Mouse (Mus musculus): ENCODE measurements around the gene Lce1a1. TPM values are rescaled to one million over a fixed set of nuclear protein-coding genes. Genes with fewer than 3 reads are reported as not detected.
"Not testable (repeated sequence)": the region's sequence is repeated elsewhere in the genome, so short reads cannot be mapped to it uniquely, and the experiment has no call there.

The Lce1a1 gene
- polyA plus RNA-seq (2015; fragmentation: Nextera tagmentation; extraction: Ambion mirVana) = 0.31 TPM in 1 of 2 replicates, not detected in the other

DNA sequence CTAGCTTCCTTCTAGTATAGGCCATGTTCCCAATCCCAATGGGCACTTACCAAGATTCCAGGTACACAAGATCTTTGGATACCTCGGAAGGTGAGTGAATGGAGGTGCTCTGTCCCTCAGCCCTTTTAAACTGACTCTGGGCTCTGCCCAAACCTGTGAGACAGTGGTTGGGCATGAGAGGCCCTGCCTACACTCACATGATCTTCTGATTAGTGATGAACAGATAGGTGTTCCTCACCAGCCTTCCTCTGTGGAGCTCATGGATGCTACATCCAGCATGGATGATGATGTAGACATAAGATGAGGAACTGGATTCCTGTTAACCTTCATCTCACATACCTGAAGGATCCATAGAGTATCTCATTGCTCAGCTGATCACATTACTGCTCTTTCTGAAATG, at the start of gene Lce1a1:
Gene Lce1a1 (minus strand): TSS at position 101 of the 400 bp plus-strand sequence.
- Histone ChIP-seq H3K9me3 (ENCODE audit: control insufficient read depth, low read length) (no peaks in the 10 kb centered on the region), H3K4me2 (ENCODE audit: low read depth, low read length) (no peak within 1 kb of the TSS), H3K4me3 (ENCODE audit: low read length) (no peak within 1 kb of the TSS), H3K36me3 (ENCODE audit: control insufficient read depth, insufficient read depth, low read length) (no peaks in the 10 kb centered on the region), H3K9ac (ENCODE audit: low read length) (no peak within 1 kb of the TSS), H3K27me3 (ENCODE audit: control insufficient read depth, insufficient read depth, low read depth, low read length) (no peaks in the 10 kb centered on the region), H3K4me1 (replicated peaks; ENCODE audit: control insufficient read depth, insufficient read depth, low read length) (no peaks in the 10 kb centered on the region), H3K27ac (ENCODE audit: low read length) (no peak within 1 kb of the TSS)
- no peak for ATAC-seq (ENCODE audit: low read depth)
- WGBS = 73% methylated on average over 1 of the region's 1 CpGs

DNA sequence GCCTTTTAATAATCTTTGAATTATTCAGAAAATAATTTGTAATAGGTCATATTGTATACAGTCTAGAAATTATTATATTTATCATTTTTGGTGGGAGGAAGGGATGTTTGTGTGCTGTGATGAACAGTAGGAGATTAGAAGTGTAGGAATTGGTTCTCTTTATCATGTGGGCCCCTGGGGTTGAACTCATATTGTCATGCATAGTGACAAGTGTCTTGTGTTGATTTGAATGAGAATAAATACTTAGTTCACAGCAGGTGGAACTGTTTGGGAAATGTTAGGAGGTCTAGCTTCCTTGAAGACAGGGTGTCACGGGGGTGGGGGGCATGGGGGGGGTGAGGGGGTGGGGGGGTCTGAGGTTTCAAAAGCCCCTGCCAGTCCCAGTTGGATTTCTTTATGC, 46.5 kb upstream of the Lce1a1 start:
- Histone ChIP-seq H3K36me3 (ENCODE audit: control insufficient read depth, insufficient read depth, low read length) (no peaks in the 10 kb centered on the region), H3K4me1 (replicated peaks; ENCODE audit: control insufficient read depth, insufficient read depth, low read length) (no peaks in the 10 kb centered on the region), H3K27me3 (ENCODE audit: control insufficient read depth, insufficient read depth, low read depth, low read length) (no peaks in the 10 kb centered on the region), H3K4me3 (ENCODE audit: low read length) (no peak overlapping the region), H3K9me3 (ENCODE audit: control insufficient read depth, low read length) (no peaks in the 10 kb centered on the region), H3K27ac (ENCODE audit: low read length) (no peak overlapping the region), H3K4me2 (ENCODE audit: low read depth, low read length) (no peak overlapping the region), H3K9ac (ENCODE audit: low read length) (no peak overlapping the region)
- WGBS = 0% methylated on average over 1 of the region's 1 CpGs
- no peak for ATAC-seq (ENCODE audit: low read depth)

DNA sequence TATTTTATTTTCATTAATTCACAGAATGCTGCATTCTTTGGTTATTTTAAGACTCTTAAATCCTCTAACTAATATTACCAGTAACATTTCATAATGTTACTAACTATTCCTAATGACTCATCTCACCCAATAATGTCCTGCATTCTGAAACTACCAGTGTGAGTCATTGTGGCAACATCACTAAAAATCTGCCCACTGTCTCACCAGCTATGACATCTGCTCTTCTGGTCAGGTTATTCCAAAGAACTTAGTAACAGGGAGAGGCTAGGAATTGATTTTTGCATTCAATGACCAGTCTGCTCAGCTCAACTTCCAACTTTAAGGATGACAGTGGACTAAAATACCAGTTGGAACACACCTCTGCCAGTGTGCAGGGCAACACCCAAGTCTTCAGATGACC, 43.6 kb upstream of the Lce1a1 start:
- H3K4me1 ChIP-seq (replicated peaks; ENCODE audit: control insufficient read depth, insufficient read depth, low read length) = no peaks in the 10 kb centered on the region
- H3K4me3 ChIP-seq (ENCODE audit: low read length) = no peak overlapping the region
- H3K9ac ChIP-seq (ENCODE audit: low read length) = no peak overlapping the region
- no peak overlapping the region for H3K27ac ChIP-seq (ENCODE audit: low read length)
- H3K4me2 ChIP-seq (ENCODE audit: low read depth, low read length) = no peak overlapping the region
- ATAC-seq (ENCODE audit: low read depth) = no peak
- no peaks in the 10 kb centered on the region for H3K9me3 ChIP-seq (ENCODE audit: control insufficient read depth, low read length)
- H3K36me3 ChIP-seq (ENCODE audit: control insufficient read depth, insufficient read depth, low read length) = no peaks in the 10 kb centered on the region
- no peaks in the 10 kb centered on the region for H3K27me3 ChIP-seq (ENCODE audit: control insufficient read depth, insufficient read depth, low read depth, low read length)

DNA sequence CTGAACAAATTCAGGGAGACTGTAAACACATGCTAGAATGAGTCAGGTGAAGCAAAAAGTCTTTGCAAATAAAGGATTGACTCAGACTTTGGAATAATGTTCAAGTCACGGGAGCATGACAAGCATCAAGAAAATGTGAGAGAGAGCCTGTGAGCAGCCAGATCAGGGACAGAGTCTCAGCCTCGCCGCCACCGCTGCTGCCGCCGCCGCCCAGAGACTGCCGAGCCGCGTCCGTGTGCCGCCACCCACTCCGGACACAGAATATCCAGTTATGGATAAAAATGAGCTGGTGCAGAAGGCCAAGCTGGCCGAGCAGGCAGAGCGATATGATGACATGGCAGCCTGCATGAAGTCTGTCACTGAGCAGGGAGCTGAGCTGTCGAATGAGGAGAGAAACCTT, 41.0 kb upstream of the Lce1a1 start:
- H3K4me1 ChIP-seq (replicated peaks; ENCODE audit: control insufficient read depth, insufficient read depth, low read length); H3K36me3 ChIP-seq (ENCODE audit: control insufficient read depth, insufficient read depth, low read length); H3K9ac ChIP-seq (ENCODE audit: low read length); H3K27me3 ChIP-seq (ENCODE audit: control insufficient read depth, insufficient read depth, low read depth, low read length); H3K9me3 ChIP-seq (ENCODE audit: control insufficient read depth, low read length); H3K27ac ChIP-seq (ENCODE audit: low read length); H3K4me3 ChIP-seq (ENCODE audit: low read length); ATAC-seq (ENCODE audit: low read depth); H3K4me2 ChIP-seq (ENCODE audit: low read depth, low read length): not testable (repeated sequence)
- 59% methylated on average over 16 of the region's 16 CpGs for WGBS

DNA sequence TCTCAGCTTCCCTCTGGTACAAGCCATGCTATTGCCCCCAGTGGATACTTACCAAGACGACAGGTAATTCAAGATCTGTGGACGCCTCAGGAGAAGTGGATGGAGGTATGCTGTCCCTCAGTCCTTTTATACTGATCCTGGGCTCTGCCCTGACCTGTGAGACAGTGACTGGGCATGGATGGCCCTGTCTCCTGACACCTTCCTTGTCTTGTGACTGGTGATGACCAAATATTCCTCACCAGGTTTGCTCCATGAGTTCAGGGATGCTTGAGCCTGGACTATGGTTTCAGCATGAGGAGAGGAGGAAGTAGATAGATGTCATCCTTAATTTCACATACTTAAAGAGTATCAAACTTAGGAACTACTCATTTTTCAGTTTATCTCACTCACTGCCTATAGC, 39.0 kb upstream of the Lce1a1 start, which contains the start of gene Lce1d:
Gene Lce1d (minus strand): TSS at position 101 of the 400 bp plus-strand sequence.
- Histone ChIP-seq H3K27me3 (ENCODE audit: control insufficient read depth, insufficient read depth, low read depth, low read length) (no peaks in the 10 kb centered on the region), H3K4me3 (ENCODE audit: low read length) (no peak within 1 kb of the TSS), H3K9me3 (ENCODE audit: control insufficient read depth, low read length) (no peaks in the 10 kb centered on the region), H3K9ac (ENCODE audit: low read length) (no peak within 1 kb of the TSS), H3K36me3 (ENCODE audit: control insufficient read depth, insufficient read depth, low read length) (no peaks in the 10 kb centered on the region), H3K27ac (ENCODE audit: low read length) (no peak within 1 kb of the TSS), H3K4me2 (ENCODE audit: low read depth, low read length) (no peak within 1 kb of the TSS), H3K4me1 (replicated peaks; ENCODE audit: control insufficient read depth, insufficient read depth, low read length) (no peaks in the 10 kb centered on the region)
- ATAC-seq (ENCODE audit: low read depth) = no peak
- WGBS = 42% methylated on average over 2 of the region's 2 CpGs

DNA sequence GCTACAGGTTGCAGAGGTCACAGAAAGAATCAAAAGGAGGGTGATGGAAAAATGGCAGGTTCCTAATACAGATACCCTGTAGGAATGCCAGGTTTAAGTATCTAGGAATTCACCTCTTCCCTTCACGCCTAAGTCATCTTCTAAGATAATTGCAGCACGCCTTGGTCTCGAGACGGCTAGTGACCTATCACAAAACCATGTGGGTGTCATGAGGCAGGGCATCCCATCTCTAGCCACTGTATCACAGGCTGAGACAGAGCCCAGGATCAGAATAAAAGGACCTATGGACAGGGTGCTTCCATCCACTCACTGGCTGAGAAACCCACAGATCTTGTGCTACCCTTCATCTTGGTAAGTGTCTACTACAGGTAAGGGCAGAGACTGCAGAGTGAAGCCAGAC, 30.8 kb upstream of the Lce1a1 start, which contains the start of gene Lce1c:
Gene Lce1c (plus strand): TSS at position 301 of the 400 bp plus-strand sequence.
- no peak within 1 kb of the TSS for H3K27ac ChIP-seq (ENCODE audit: low read length)
- no peaks in the 10 kb centered on the region for H3K36me3 ChIP-seq (ENCODE audit: control insufficient read depth, insufficient read depth, low read length)
- no peaks in the 10 kb centered on the region for H3K9me3 ChIP-seq (ENCODE audit: control insufficient read depth, low read length)
- no peaks in the 10 kb centered on the region for H3K4me1 ChIP-seq (replicated peaks; ENCODE audit: control insufficient read depth, insufficient read depth, low read length)
- no peak within 1 kb of the TSS for H3K4me2 ChIP-seq (ENCODE audit: low read depth, low read length)
- no peak within 1 kb of the TSS for H3K4me3 ChIP-seq (ENCODE audit: low read length)
- no peak for ATAC-seq (ENCODE audit: low read depth)
- no peaks in the 10 kb centered on the region for H3K27me3 ChIP-seq (ENCODE audit: control insufficient read depth, insufficient read depth, low read depth, low read length)
- 77% methylated on average over 4 of the region's 4 CpGs for WGBS
- no peak within 1 kb of the TSS for H3K9ac ChIP-seq (ENCODE audit: low read length)

DNA sequence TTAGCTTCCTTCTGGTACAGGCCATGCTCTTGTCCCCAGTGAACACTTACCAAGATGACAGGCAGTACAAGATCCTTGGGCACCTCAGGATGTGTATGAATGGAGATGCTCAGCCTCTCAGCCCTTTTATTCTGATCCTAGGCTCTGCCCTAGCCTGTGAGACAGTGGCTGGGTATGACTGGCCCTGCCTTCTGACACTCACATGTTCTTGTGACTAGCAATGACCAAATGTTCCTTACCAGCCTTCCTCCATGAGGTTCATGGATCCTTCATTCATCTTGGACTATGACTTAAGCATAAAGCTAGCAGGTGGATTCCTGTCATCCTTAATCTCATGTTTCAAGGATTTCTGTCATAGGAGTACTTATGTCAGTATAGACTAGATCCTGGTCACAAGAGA, 22.1 kb upstream of the Lce1a1 start, which contains the start of gene Lce1a2:
Gene Lce1a2 (minus strand): TSS at position 101 of the 400 bp plus-strand sequence.
- Histone ChIP-seq H3K9ac (ENCODE audit: low read length) (no peak within 1 kb of the TSS), H3K27me3 (ENCODE audit: control insufficient read depth, insufficient read depth, low read depth, low read length) (no peaks in the 10 kb centered on the region), H3K9me3 (ENCODE audit: control insufficient read depth, low read length) (no peaks in the 10 kb centered on the region), H3K36me3 (ENCODE audit: control insufficient read depth, insufficient read depth, low read length) (no peaks in the 10 kb centered on the region), H3K4me2 (ENCODE audit: low read depth, low read length) (no peak within 1 kb of the TSS), H3K27ac (ENCODE audit: low read length) (no peak within 1 kb of the TSS), H3K4me1 (replicated peaks; ENCODE audit: control insufficient read depth, insufficient read depth, low read length) (no peaks in the 10 kb centered on the region), H3K4me3 (ENCODE audit: low read length) (no peak within 1 kb of the TSS)
- ATAC-seq (ENCODE audit: low read depth) = no peak

DNA sequence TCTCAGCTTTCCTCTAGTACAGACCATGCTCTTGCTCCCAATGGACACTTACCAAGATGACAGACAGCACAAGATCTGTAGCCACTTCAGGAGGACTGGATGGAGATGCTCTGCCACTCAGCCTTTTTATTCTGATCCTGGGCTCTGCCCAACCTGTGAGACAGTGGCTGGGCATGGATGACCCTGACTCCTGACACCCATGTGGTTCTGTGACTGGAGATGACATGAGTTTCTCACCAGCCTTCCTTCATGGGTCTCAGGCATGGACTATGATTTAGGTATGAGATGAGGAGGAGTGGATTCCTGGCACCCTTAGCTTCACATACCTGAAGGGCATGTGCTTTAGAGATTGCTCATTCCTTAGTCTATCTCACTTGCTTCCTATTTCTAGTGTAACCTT, 8.7 kb upstream of the Lce1a1 start, which contains the start of gene Lce1b:
Gene Lce1b (minus strand): TSS at position 101 of the 400 bp plus-strand sequence.
- Histone ChIP-seq H3K4me3 (ENCODE audit: low read length) (no peak within 1 kb of the TSS), H3K27me3 (ENCODE audit: control insufficient read depth, insufficient read depth, low read depth, low read length) (no peaks in the 10 kb centered on the region), H3K9me3 (ENCODE audit: control insufficient read depth, low read length) (no peaks in the 10 kb centered on the region), H3K36me3 (ENCODE audit: control insufficient read depth, insufficient read depth, low read length) (no peaks in the 10 kb centered on the region), H3K4me1 (replicated peaks; ENCODE audit: control insufficient read depth, insufficient read depth, low read length) (no peaks in the 10 kb centered on the region), H3K9ac (ENCODE audit: low read length) (no peak within 1 kb of the TSS), H3K27ac (ENCODE audit: low read length) (no peak within 1 kb of the TSS), H3K4me2 (ENCODE audit: low read depth, low read length) (no peak within 1 kb of the TSS)
- no peak for ATAC-seq (ENCODE audit: low read depth)

DNA sequence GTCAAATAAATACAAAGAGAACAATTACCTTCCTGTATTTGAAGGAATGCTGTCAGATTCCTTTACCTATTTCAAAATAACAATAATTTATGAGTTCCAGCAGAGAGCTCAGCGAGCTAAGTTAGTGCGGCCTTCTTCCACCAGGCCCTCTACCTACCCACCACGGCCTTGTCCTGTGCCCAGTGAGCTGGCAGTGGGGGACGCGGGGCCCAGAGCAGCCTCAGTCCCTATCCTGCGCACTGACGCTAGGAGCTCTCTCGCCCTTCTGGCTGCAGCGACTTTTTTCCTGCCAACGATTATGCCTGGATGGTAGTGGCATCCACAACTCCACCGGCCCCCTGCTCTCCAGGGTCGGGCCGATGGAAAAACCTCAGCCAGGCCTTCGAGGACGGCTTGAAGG, 8.3 kb downstream of the Lce1a1 start:
- ATAC-seq (ENCODE audit: low read depth) = no peak
- H3K4me1 ChIP-seq (replicated peaks; ENCODE audit: control insufficient read depth, insufficient read depth, low read length) = no peaks in the 10 kb centered on the region

DNA sequence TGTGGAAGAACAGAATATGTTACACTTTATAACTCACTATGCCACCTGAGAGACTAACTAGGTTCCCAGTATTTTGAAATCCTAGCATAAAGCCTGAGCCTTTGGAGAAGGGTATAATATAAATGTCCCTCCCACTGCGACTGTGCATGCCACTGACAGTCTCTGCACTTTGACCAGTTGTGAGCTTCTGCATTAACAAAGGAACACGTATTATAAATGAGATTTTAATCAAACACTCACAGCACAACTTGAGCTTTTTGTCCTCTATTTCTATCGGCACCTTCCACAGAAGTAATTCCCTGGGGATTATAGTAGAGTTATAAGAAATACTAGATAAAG, 9.5 kb downstream of the Lce1a1 start:
- 66% methylated on average over 3 of the region's 3 CpGs for WGBS
- Histone ChIP-seq H3K9ac (ENCODE audit: low read length) (no peak overlapping the region), H3K9me3 (ENCODE audit: control insufficient read depth, low read length) (no peaks in the 10 kb centered on the region), H3K27ac (ENCODE audit: low read length) (no peak overlapping the region), H3K4me3 (ENCODE audit: low read length) (no peak overlapping the region), H3K36me3 (ENCODE audit: control insufficient read depth, insufficient read depth, low read length) (no peaks in the 10 kb centered on the region), H3K27me3 (ENCODE audit: control insufficient read depth, insufficient read depth, low read depth, low read length) (no peaks in the 10 kb centered on the region), H3K4me1 (replicated peaks; ENCODE audit: control insufficient read depth, insufficient read depth, low read length) (no peaks in the 10 kb centered on the region), H3K4me2 (ENCODE audit: low read depth, low read length) (no peak overlapping the region)
- ATAC-seq (ENCODE audit: low read depth) = no peak

More for the DNA sequence above, 8.3 kb downstream of the Lce1a1 start:
- Histone ChIP-seq H3K4me2 (ENCODE audit: low read depth, low read length) (no peak overlapping the region), H3K4me3 (ENCODE audit: low read length) (no peak overlapping the region), H3K9me3 (ENCODE audit: control insufficient read depth, low read length) (no peaks in the 10 kb centered on the region), H3K27ac (ENCODE audit: low read length) (no peak overlapping the region), H3K27me3 (ENCODE audit: control insufficient read depth, insufficient read depth, low read depth, low read length) (no peaks in the 10 kb centered on the region), H3K9ac (ENCODE audit: low read length) (no peak overlapping the region), H3K36me3 (ENCODE audit: control insufficient read depth, insufficient read depth, low read length) (no peaks in the 10 kb centered on the region)
- WGBS = 89% methylated on average over 15 of the region's 15 CpGs

Measured in lung, embryonic 16.5 days (tissue).